Mouse (Mus musculus): ENCODE measurements around the gene Gpn3.
A peak's percentile ranks its signal among the peaks of the same experiment; 100 is the strongest.

Gpn3 gene

GRCm38 (mm10) chr5:122422071-122422964 lies 50.6 kb downstream of the Gpn3 start:
- peak; percentile 88 for DNase-seq (ENCODE audit: low read depth)

GRCm38 (mm10) chr5:122423083-122423482 lies 51.4 kb downstream of the Gpn3 start:
- DNase-seq (ENCODE audit: low read depth): peak; percentile 53

GRCm38 (mm10) chr5:122425550-122425949 lies 53.9 kb downstream of the Gpn3 start:
- peak; percentile 39 for DNase-seq (ENCODE audit: low read depth)

GRCm38 (mm10) chr5:122430036-122430775 lies 58.5 kb downstream of the Gpn3 start:
- DNase-seq (ENCODE audit: low read depth): peak; percentile 71

GRCm38 (mm10) chr5:122431221-122431620 lies 59.5 kb downstream of the Gpn3 start:
- no peak for DNase-seq (ENCODE audit: low read depth)

Measured in 416B (cell line).